Mouse (Mus musculus): Measurements from ENCODE around the gene Glra1. TPM values are rescaled to one million over a fixed set of nuclear protein-coding genes. Genes with fewer than 3 reads are reported as not detected.
A peak's percentile ranks its signal among the peaks of the same experiment; 100 is the strongest.

The Glra1 gene
- total and polyA plus RNA-seq, 2 experiments, result not detected

- no peak for TF ChIP-seq POLR2A (IDR thresholded peaks at IDR 0.05; ENCODE audit: extremely low read depth, insufficient read depth, low read length)
- no peak overlapping the region for H3K27ac ChIP-seq (replicated peaks; ENCODE audit: insufficient read depth, low read depth, low read length)
- H3K27me3 ChIP-seq (ENCODE audit: control insufficient read depth, insufficient read depth, low read length), result no peaks in the 10 kb centered on the region
- no peak overlapping the region for H3K4me3 ChIP-seq (ENCODE audit: insufficient read depth, low read depth, low read length)
- H3K4me1 ChIP-seq (ENCODE audit: control insufficient read depth, insufficient read depth, low read length), result no peaks in the 10 kb centered on the region
- WGBS, result 83% methylated on average over 5 of the region's 5 CpGs
- no peak overlapping the region for H3K9ac ChIP-seq (ENCODE audit: low read depth, low read length)
- H3K79me2 ChIP-seq (ENCODE audit: control insufficient read depth, insufficient read depth, low read length), result no peaks in the 10 kb centered on the region
- H3K36me3 ChIP-seq (ENCODE audit: control insufficient read depth, insufficient read depth, low read length), result no peaks in the 10 kb centered on the region
- DNase-seq (ENCODE audit: extremely low read depth, low read depth, low spot score), result no peak
Observed at GRCm38 (mm10) chr11:55533378-55533777, 74.6 kb downstream of the Glra1 start.

GRCm38 (mm10) chr11:55530741-55531140, 77.3 kb downstream of the Glra1 start:
- no peaks in the 10 kb centered on the region for H3K79me2 ChIP-seq (ENCODE audit: control insufficient read depth, insufficient read depth, low read length)
- H3K9ac ChIP-seq (ENCODE audit: low read depth, low read length), result no peak overlapping the region
- no peak for DNase-seq (ENCODE audit: extremely low read depth, low read depth, low spot score)
- H3K27ac ChIP-seq (replicated peaks; ENCODE audit: insufficient read depth, low read depth, low read length), result no peak overlapping the region
- no peaks in the 10 kb centered on the region for H3K4me1 ChIP-seq (ENCODE audit: control insufficient read depth, insufficient read depth, low read length)
- H3K36me3 ChIP-seq (ENCODE audit: control insufficient read depth, insufficient read depth, low read length), result no peaks in the 10 kb centered on the region
- H3K4me3 ChIP-seq (ENCODE audit: insufficient read depth, low read depth, low read length), result no peak overlapping the region
- H3K27me3 ChIP-seq (ENCODE audit: control insufficient read depth, insufficient read depth, low read length), result no peaks in the 10 kb centered on the region
- TF ChIP-seq POLR2A (IDR thresholded peaks at IDR 0.05; ENCODE audit: extremely low read depth, insufficient read depth, low read length), result no peak
- no peak for TF ChIP-seq CTCF (IDR thresholded peaks at IDR 0.05; ENCODE audit: low read depth, low read length)
- 72% methylated on average over 7 of the region's 7 CpGs for WGBS

DNA sequence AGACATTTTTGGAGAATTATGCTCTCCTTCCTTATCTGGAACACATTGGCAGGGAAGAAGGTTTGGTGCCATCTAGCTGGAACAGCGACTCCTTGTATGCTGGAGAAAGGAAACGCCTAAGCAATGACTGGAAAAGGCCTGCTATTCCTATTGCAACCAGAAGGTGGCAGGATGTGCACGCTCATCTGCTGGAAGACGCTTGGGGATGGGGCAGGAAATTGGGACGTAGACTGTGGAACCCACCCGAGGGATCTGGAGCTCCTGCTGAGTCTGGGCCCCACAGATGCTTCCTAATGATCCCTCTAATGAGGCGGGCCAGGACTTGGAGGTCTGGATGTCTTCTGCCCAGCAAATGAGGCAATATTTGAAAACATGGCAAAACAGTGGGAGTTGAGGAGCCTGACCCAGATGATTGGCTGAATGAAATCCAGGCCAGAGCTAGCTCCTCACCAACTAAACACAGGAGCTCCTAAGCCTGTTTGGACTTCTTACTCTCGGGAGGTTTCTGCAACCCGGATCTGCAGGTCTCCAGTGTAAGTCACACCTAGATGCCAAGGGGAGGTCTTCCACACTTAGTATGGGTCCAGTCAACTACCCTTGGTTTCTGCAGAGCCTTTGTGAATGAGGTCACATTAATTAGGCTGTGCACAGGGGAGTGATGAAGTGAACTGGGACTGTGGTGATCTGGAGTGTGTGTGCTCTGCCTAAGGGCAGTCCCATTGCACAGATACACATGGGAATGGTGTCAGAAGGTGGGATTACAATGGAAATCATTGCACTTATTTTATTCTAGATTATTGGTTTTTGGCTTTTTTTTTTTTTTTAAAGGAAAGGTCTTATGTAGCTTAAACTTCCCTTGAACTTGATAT, 89.0 kb downstream of the Glra1 start:
- TF ChIP-seq POLR2A (IDR thresholded peaks at IDR 0.05; ENCODE audit: extremely low read depth, insufficient read depth, low read length) (no peak), CTCF (IDR thresholded peaks at IDR 0.05; ENCODE audit: low read depth, low read length) (peak; percentile 87)
- H3K4me1 ChIP-seq (ENCODE audit: control insufficient read depth, insufficient read depth, low read length), result no peaks in the 10 kb centered on the region
- no peak overlapping the region for H3K27ac ChIP-seq (replicated peaks; ENCODE audit: insufficient read depth, low read depth, low read length)
- no peak overlapping the region for H3K9ac ChIP-seq (ENCODE audit: low read depth, low read length)
- WGBS, result 4% methylated on average over 9 of the region's 9 CpGs
- no peaks in the 10 kb centered on the region for H3K27me3 ChIP-seq (ENCODE audit: control insufficient read depth, insufficient read depth, low read length)
- no peaks in the 10 kb centered on the region for H3K36me3 ChIP-seq (ENCODE audit: control insufficient read depth, insufficient read depth, low read length)
- no peaks in the 10 kb centered on the region for H3K79me2 ChIP-seq (ENCODE audit: control insufficient read depth, insufficient read depth, low read length)
- H3K4me3 ChIP-seq (ENCODE audit: insufficient read depth, low read depth, low read length), result no peak overlapping the region
- DNase-seq (ENCODE audit: extremely low read depth, low read depth, low spot score), result peak; percentile 42

- Histone ChIP-seq H3K27ac (replicated peaks; ENCODE audit: insufficient read depth, low read depth, low read length) (no peak overlapping the region), H3K36me3 (ENCODE audit: control insufficient read depth, insufficient read depth, low read length) (no peaks in the 10 kb centered on the region), H3K9ac (ENCODE audit: low read depth, low read length) (no peak overlapping the region), H3K79me2 (ENCODE audit: control insufficient read depth, insufficient read depth, low read length) (no peaks in the 10 kb centered on the region), H3K27me3 (ENCODE audit: control insufficient read depth, insufficient read depth, low read length) (no peaks in the 10 kb centered on the region), H3K4me3 (ENCODE audit: insufficient read depth, low read depth, low read length) (no peak overlapping the region), H3K4me1 (ENCODE audit: control insufficient read depth, insufficient read depth, low read length) (no peaks in the 10 kb centered on the region)
- WGBS, result 74% methylated on average over 5 of the region's 5 CpGs
- DNase-seq (ENCODE audit: extremely low read depth, low read depth, low spot score), result no peak
- TF ChIP-seq CTCF (IDR thresholded peaks at IDR 0.05; ENCODE audit: low read depth, low read length) (no peak), POLR2A (IDR thresholded peaks at IDR 0.05; ENCODE audit: extremely low read depth, insufficient read depth, low read length) (no peak)
Observed at GRCm38 (mm10) chr11:55517666-55518065, 90.3 kb downstream of the Glra1 start.

DNA sequence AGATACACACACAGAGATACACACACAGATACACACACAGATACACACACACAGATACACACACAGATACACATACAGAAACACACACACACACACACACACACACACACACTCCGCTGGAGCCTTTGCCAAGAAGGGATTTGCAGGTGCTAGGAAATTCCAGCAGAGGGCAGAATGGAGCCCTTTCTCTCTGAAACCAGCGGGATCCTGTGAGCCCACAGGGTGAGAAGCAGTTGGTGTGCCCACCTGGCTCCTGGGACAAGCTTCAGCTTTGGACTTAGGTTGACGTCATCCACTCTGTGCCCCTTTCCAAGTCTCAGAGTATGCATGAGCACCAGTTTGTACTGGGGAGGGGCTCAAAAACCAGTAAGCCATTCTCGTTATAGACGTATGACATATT, 96.6 kb downstream of the Glra1 start:
- H3K27me3 ChIP-seq (ENCODE audit: control insufficient read depth, insufficient read depth, low read length), result no peaks in the 10 kb centered on the region
- H3K4me1 ChIP-seq (ENCODE audit: control insufficient read depth, insufficient read depth, low read length), result no peaks in the 10 kb centered on the region
- H3K36me3 ChIP-seq (ENCODE audit: control insufficient read depth, insufficient read depth, low read length), result no peaks in the 10 kb centered on the region
- no peak overlapping the region for H3K9ac ChIP-seq (ENCODE audit: low read depth, low read length)
- no peak overlapping the region for H3K4me3 ChIP-seq (ENCODE audit: insufficient read depth, low read depth, low read length)
- H3K79me2 ChIP-seq (ENCODE audit: control insufficient read depth, insufficient read depth, low read length), result no peaks in the 10 kb centered on the region
- WGBS, result 64% methylated on average over 5 of the region's 5 CpGs
- TF ChIP-seq CTCF (IDR thresholded peaks at IDR 0.05; ENCODE audit: low read depth, low read length) (peak; percentile 17; the same call in 1 of the 2 replicates), POLR2A (IDR thresholded peaks at IDR 0.05; ENCODE audit: extremely low read depth, insufficient read depth, low read length) (no peak)
- no peak overlapping the region for H3K27ac ChIP-seq (replicated peaks; ENCODE audit: insufficient read depth, low read depth, low read length)
- DNase-seq (ENCODE audit: extremely low read depth, low read depth, low spot score), result no peak

GRCm38 (mm10) chr11:55505485-55505884, 102.5 kb downstream of the Glra1 start:
- Histone ChIP-seq H3K27me3 (ENCODE audit: control insufficient read depth, insufficient read depth, low read length) (no peaks in the 10 kb centered on the region), H3K9ac (ENCODE audit: low read depth, low read length) (no peak overlapping the region), H3K79me2 (ENCODE audit: control insufficient read depth, insufficient read depth, low read length) (no peaks in the 10 kb centered on the region), H3K4me3 (ENCODE audit: insufficient read depth, low read depth, low read length) (no peak overlapping the region), H3K36me3 (ENCODE audit: control insufficient read depth, insufficient read depth, low read length) (peaks cover 4% of the 10 kb centered on the region; the same call in 1 of the 2 replicates), H3K4me1 (ENCODE audit: control insufficient read depth, insufficient read depth, low read length) (no peaks in the 10 kb centered on the region), H3K27ac (replicated peaks; ENCODE audit: insufficient read depth, low read depth, low read length) (no peak overlapping the region)
- 72% methylated on average over 3 of the region's 3 CpGs for WGBS
- no peak for DNase-seq (ENCODE audit: extremely low read depth, low read depth, low spot score)
- no peak for TF ChIP-seq CTCF (IDR thresholded peaks at IDR 0.05; ENCODE audit: low read depth, low read length)
- TF ChIP-seq POLR2A (IDR thresholded peaks at IDR 0.05; ENCODE audit: extremely low read depth, insufficient read depth, low read length), result no peak
